Mouse (Mus musculus) mouse embryonic stem cell (cell line): ENCODE measurements around the gene Bcan.

Experiments
- in situ Hi-C, 2 experiments: fragments of 300-500 bp; cut with MboI; formaldehyde crosslinking; loops; 1 replicate in 1 of 2; 3 replicates in 1 of 2; pipeline ENCODE4 v1.14.3; 2019 to 2020; ENCODE audit warnings: low sequenced_read_pairs in 2 of 2, low pct_unique_long_range_greater_than_20kb in 1 of 2, mixed read lengths in 1 of 2; ENCODE audit not compliant: unreplicated experiment in 1 of 2

Gene Bcan

GRCm38 (mm10) chr3:87981214-87981760 is 18.7 kb downstream of the Bcan start:
- in situ Hi-C loops = loop anchor here in 1 of 2 experiments (5.0 kb wide), 1 partner anchor 39 kb away; no protein-coding TSS in a partner anchor

- in situ Hi-C loops = loop anchor here in 1 of 2 experiments (5.0 kb wide), 1 partner anchor 38 kb away; no protein-coding TSS in a partner anchor
Measured at GRCm38 (mm10) chr3:87980728-87981127, 19.3 kb downstream of the Bcan start.

- in situ Hi-C loops = loop anchor here in 1 of 2 experiments (5.0 kb wide), 1 partner anchor 38 kb away; no protein-coding TSS in a partner anchor
Measured at GRCm38 (mm10) chr3:87980085-87980484, 19.9 kb downstream of the Bcan start.

GRCm38 (mm10) chr3:87979493-87979892 is 20.5 kb downstream of the Bcan start:
- in situ Hi-C loops = no loop called here

- in situ Hi-C loops = no loop called here
Measured at GRCm38 (mm10) chr3:87974381-87974987, 25.5 kb downstream of the Bcan start.

GRCm38 (mm10) chr3:87973593-87974380 is 26.2 kb downstream of the Bcan start:
- in situ Hi-C loops = no loop called here

- in situ Hi-C loops = no loop called here
Measured at GRCm38 (mm10) chr3:87972776-87973175, 27.3 kb downstream of the Bcan start.

GRCm38 (mm10) chr3:87972203-87972664 is 27.8 kb downstream of the Bcan start:
- in situ Hi-C loops = no loop called here

GRCm38 (mm10) chr3:87971489-87972202 is 28.4 kb downstream of the Bcan start:
- in situ Hi-C loops = no loop called here

- in situ Hi-C loops = no loop called here
Measured at GRCm38 (mm10) chr3:87970939-87971488, 29.0 kb downstream of the Bcan start, which contains the start of gene Nes. Nes (plus strand) TSS chr3:87971078.

- in situ Hi-C loops = no loop called here
Measured at GRCm38 (mm10) chr3:87970184-87970938, 29.7 kb downstream of the Bcan start.

- in situ Hi-C loops = no loop called here
Measured at GRCm38 (mm10) chr3:87960586-87961191, 39.3 kb downstream of the Bcan start.

- in situ Hi-C loops = no loop called here
Measured at GRCm38 (mm10) chr3:87960191-87960585, 39.8 kb downstream of the Bcan start.

GRCm38 (mm10) chr3:87959371-87959770 is 40.7 kb downstream of the Bcan start:
- in situ Hi-C loops = loop anchor here in 1 of 2 experiments (10.0 kb wide), 1 partner anchor 165 kb away; the partner anchor contains the start of genes Insrr and Ntrk1

- in situ Hi-C loops = loop anchor here in 1 of 2 experiments (10.0 kb wide), 1 partner anchor 164 kb away; the partner anchor contains the start of genes Insrr and Ntrk1
Measured at GRCm38 (mm10) chr3:87958967-87959366, 41.1 kb downstream of the Bcan start.

GRCm38 (mm10) chr3:87958476-87958875 is 41.6 kb downstream of the Bcan start:
- in situ Hi-C loops = loop anchor here in 1 of 2 experiments (10.0 kb wide), 1 partner anchor 164 kb away; the partner anchor contains the start of genes Insrr and Ntrk1

- in situ Hi-C loops = loop anchor here in 1 of 2 experiments (10.0 kb wide), 1 partner anchor 163 kb away; the partner anchor contains the start of genes Insrr and Ntrk1
Measured at GRCm38 (mm10) chr3:87958056-87958455, 42.0 kb downstream of the Bcan start.
